Comparison of ENCODE assay signal across 23 mouse cellular contexts in the genomic region with DNA sequence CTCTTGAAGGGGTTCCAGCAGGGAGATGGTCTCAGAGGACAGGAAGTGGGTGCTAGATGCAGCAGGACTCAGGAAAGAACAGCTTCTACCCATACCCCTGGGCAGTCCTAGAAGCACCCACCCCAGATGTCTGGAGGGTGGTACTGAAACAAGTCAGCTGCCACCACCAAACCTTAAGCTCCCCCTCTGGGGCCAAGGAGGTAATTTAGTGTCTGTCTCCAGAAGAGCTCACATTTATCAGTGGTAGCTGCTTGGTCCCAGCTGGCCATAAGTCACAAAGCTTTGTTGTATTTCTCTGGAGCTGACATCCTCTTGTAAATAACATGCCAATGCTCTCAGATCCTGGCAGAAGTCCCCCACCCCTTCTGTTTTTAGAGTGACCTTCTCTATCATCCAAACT.
"Had no signal": no experiment of that assay in that cellular context is flagged by ENCODE, and none has a peak within 500 bp of the region (broad histone marks: within the 10 kb centered on the region; RNA-seq: fewer than 3 reads in every experiment).

No protein-coding gene starts in this region.

- H3K9ac ChIP-seq: heart, embryonic 13.5 days; heart, embryonic 15.5 days; hindbrain, embryonic 13.5 days; hindbrain, embryonic 15.5 days; limb, embryonic 13.5 days had no signal

- H3K27ac ChIP-seq: heart, adult 2 months; heart, embryonic 13.5 days; heart, embryonic 15.5 days; hindbrain, embryonic 13.5 days; hindbrain, embryonic 15.5 days; hindbrain, postnatal 0 days; layer of hippocampus, adult 2 months; limb, embryonic 13.5 days had no signal

- H3K36me3 ChIP-seq: hindbrain, embryonic 13.5 days; hindbrain, embryonic 15.5 days; limb, embryonic 13.5 days had no signal

- DNase-seq: gastrocnemius, postnatal 14 days; gastrocnemius, postnatal 36 days; heart, adult 11 months; heart, adult 2 months; heart, postnatal 14 days; heart, postnatal 36 days; kidney, adult 11 months; kidney, adult 2 months; kidney, adult 9 months; kidney, postnatal 10 days; kidney, postnatal 4 days; layer of hippocampus, postnatal 36 days; left cerebral cortex, postnatal 4 days had no signal

- H3K9me3 ChIP-seq: heart, embryonic 15.5 days; hindbrain, embryonic 13.5 days; hindbrain, embryonic 15.5 days; limb, embryonic 13.5 days had no signal

- H3K4me2 ChIP-seq: heart, embryonic 11.5 days; heart, embryonic 13.5 days; heart, embryonic 15.5 days; hindbrain, embryonic 13.5 days; hindbrain, embryonic 15.5 days; limb, embryonic 13.5 days had no signal

- ATAC-seq: forebrain, embryonic 16.5 days; hindbrain, postnatal 0 days; intestine, embryonic 16.5 days had no signal

- H3K27me3 ChIP-seq: heart, embryonic 15.5 days; hindbrain, embryonic 15.5 days; limb, embryonic 13.5 days had no signal

- H3K4me3 ChIP-seq: heart, adult 2 months; heart, embryonic 13.5 days; heart, embryonic 15.5 days; hindbrain, embryonic 13.5 days; hindbrain, embryonic 15.5 days; layer of hippocampus, adult 2 months; limb, embryonic 13.5 days had no signal

- H3K4me1 ChIP-seq: hindbrain, embryonic 15.5 days; limb, embryonic 13.5 days had no signal
